Mouse (Mus musculus): ENCODE measurements at regions not wholly inside any gene's neighbourhood (a gene's known extent, or its start where the extent isn't known, plus 50 kb on each side); places are given as distances from the start of the nearest gene placed in this dataset.
A peak's percentile ranks its signal among the peaks of the same experiment; 100 is the strongest.
"Not testable (repeated sequence)": the region's sequence is repeated elsewhere in the genome, so short reads cannot be mapped to it uniquely, and the experiment has no call there.

- DNase-seq = no peak
These were observed 418.1 kb upstream of the Slc10a2 start for GRCm38 (mm10) chr8:5523281-5523680.

- no peak for DNase-seq
These were observed 390.7 kb upstream of the Slc10a2 start for GRCm38 (mm10) chr8:5495861-5496260.

- DNase-seq = no peak
These were observed 385.3 kb upstream of the Slc10a2 start for GRCm38 (mm10) chr8:5490491-5490890.

- no peak for DNase-seq
These were observed 377.8 kb upstream of the Slc10a2 start for GRCm38 (mm10) chr8:5482938-5483337.

DNA sequence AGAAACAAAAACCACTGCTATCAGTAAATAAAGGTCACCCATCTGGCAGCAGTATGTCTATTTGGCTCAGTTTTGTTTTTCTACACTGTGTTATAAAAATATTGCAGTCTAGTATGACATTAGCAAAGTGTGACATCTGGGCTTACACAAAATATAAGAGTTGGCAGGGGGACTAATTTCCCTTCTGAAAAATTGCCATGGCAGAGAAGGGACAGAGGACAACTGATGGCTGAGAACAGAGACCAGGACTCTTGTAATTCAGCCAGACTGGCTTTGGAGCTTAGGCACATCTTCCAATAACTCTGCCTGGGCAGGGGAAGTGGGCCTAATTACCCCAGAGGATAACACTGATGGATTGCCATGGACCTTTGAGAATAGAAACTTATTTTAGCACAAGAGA, 367.8 kb upstream of the Slc10a2 start:
- peak; percentile 29 to 34 for DNase-seq

- no peak for DNase-seq
These were observed 367.4 kb upstream of the Slc10a2 start for GRCm38 (mm10) chr8:5472582-5472981.

- no peak for DNase-seq
These were observed 352.5 kb upstream of the Slc10a2 start for GRCm38 (mm10) chr8:5457619-5458018.

DNA sequence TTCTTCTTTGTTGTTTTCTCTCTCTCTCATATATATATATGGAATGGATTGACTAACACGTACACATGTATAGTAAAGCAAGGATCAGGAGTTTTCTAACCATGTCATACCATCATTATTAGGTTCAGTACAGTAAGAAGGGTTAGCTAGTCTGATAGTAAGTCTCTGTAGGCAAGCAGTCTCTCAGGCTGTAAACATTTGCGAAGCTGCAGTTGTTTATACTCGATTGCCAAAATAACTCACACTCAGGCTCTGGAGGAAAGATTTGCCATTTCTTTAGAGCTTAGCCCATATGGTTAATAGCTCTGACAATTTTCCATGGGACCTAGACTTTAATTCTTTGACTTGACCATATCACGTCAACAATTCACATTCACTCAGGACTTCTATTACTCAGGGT, 348.3 kb upstream of the Slc10a2 start:
- DNase-seq = no peak

GRCm38 (mm10) chr8:5442243-5442642, 337.1 kb upstream of the Slc10a2 start:
- DNase-seq = not testable (repeated sequence)

DNA sequence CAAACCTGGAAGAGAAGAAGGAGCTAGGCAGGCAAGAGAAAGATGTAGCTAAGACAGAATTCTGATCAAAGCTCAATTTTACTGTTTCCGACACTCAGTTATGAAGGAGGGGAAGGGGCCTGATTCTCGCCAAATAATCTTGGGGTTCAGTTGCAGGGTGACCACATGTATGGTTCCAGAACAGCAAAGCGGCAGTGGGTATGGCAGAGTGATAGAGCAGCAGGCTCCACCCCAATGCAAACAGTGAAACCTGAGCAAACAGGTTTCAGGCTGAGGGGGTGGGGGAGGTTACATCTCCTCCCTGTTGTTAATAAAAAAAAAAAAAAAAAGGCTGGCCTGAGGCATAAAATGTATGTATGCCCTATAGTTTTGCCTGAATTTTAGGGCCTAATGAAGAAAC, 335.3 kb upstream of the Slc10a2 start:
- DNase-seq = not testable (repeated sequence)

GRCm38 (mm10) chr8:5439054-5439453, 333.9 kb upstream of the Slc10a2 start:
- no peak for DNase-seq

DNA sequence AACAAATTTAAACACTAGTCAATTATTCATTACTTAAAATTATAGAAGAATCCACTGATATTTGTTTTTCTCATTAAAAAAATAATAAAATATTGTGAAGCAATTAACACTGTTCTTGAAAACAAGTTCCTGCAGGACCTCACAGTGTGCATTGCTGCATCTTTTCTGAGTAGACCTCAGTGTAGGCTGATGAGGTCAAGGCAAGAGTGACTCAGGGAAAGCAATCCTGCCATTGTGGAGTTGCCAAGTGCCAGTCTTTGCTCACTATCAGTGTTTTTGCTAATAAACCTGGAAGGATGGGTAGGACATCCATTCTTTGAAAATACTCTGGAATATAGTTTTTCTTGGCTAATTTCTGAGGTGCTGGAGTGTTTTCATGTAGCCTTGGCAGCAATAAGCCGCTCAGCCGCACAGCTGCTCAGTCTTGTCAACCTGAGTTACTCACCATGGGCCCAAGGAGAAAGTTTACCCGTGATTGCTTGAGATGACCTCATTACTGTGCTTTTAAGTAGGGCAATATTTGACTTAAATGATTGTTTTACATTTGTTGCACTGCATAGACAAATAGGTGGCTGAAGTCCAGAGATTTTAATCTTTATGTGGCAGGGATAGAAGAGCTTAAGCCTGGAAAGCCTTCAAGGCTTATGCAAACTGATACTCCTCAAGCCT, 323.3 kb upstream of the Slc10a2 start:
- DNase-seq = peak; percentile 1 to 4

GRCm38 (mm10) chr8:5416841-5417240, 311.7 kb upstream of the Slc10a2 start:
- not testable (repeated sequence) for DNase-seq

DNA sequence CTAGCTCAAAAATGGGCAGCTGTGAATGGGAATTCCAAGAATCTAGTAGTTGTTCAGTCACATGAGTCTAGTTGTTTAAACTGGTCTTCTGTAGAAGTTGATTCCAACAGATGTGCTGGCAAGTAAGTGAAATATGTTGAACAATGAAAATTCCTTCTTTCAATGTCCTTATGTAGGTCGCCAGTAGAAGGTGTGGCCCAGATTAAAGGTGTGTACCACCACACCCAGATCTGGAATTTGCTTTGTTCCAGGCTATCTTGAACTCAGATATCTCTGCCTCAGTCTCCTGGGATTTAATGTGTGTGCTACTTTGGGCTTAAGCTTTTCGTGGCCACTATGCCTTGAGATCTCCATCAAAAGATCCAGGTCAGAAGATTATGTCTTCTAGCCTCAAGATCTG, 279.7 kb upstream of the Slc10a2 start:
- DNase-seq = no peak

DNA sequence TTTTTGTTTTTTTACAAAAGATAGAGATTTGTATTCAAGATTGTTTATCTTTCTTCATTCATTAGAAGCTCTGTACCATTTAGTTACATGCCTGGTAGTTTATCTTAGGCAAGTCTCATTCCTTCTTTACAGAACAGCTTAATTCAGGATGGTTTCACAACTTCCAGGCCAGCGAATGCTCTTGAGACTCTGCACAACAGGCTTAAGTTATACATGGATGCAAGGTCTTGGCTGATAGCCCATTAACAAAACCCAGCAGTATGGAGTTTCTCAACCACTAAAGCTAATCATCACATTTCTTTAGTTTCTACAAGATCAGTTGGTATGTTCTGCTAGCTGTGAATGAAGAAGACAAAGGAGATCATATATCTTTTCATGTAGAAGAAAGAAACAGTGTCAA, 272.9 kb upstream of the Slc10a2 start:
- DNase-seq = no peak

GRCm38 (mm10) chr8:5339953-5340352, 234.8 kb upstream of the Slc10a2 start:
- DNase-seq = no peak

- DNase-seq = no peak
These were observed 209.4 kb upstream of the Slc10a2 start for GRCm38 (mm10) chr8:5314594-5314993.

DNA sequence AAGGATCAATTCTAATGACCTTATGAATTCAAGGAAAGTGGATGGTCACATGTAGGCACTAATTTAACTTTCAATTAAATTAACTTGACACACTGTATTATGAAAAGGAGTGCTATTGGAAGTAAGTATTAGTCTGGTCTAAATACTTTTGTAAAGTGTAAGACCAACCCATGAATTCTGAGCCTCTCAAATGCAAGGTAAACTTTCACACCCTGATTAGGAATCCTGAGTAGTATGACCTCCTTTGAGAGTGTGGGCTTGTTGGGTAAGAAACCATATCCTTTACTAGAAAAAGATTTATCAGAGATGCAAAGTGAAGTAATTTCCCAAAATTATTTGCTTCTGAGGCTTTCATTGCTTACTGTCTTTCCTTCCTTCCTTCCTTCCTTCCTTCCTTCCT, 194.8 kb upstream of the Slc10a2 start:
- no peak for DNase-seq

- DNase-seq = peak in 1 of 2 experiments; percentile 14
These were observed 192.0 kb upstream of the Slc10a2 start for GRCm38 (mm10) chr8:5297190-5297589.

DNA sequence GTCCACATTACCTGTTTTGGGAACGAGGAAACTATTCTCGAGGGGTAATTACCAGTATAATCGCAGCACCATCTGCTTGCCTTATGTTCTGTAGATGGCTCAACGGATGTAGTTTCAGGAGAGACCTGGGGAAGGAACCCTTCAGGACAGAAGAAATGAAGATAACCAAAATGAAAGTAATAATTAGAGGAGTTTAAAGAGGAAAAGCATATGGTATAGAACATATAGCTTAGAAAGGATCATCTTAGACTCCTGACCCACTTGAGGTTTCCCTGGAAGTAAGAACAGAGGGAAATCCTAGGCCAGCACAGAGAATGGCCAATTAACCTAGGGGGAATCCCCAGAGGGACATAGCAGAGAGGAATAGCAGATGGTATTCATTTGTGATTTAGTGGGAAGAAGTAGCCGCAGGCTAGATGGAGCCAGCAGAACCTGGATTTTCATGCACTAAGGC, 180.6 kb upstream of the Slc10a2 start:
- DNase-seq = peak; percentile 75 to 76

DNA sequence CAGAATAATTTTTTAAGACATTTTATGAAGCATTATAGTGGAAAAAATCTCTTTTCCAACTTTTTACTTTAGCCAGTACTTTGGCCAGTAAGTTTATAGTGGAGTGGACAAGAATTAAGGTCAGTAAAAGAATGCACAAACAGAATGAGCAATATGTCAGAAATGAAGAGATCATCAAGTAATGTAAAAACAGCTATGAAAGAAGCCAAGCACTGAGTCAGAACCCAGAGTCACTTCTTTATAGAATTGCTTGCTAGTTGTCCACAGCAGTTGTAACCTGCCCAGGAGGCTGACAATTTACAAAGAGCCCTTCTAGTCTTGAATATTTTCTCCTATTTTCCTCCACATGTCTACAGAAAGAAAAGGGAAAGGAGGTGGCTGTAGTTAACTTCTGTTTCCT, 178.6 kb upstream of the Slc10a2 start:
- no peak for DNase-seq

DNA sequence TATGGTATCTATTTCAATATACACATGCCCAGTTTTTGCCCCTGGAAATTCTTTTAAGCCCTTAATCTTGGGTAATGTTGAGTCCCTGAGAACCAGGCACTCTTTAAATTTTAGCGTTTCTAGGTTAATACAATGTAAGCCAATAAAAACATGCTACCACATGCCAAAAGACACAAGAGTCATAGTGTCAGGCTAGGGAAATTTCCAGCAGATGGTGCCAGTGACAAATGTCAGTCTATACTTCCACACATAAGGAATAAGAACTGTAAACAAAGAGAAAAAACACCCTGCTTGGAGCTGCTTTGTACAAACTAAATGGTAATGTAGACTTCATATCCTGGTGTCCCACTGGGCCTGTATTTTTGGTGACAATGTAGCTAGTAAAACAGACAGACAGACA, 157.2 kb upstream of the Slc10a2 start:
- DNase-seq = peak in 1 of 2 experiments; percentile 2

DNA sequence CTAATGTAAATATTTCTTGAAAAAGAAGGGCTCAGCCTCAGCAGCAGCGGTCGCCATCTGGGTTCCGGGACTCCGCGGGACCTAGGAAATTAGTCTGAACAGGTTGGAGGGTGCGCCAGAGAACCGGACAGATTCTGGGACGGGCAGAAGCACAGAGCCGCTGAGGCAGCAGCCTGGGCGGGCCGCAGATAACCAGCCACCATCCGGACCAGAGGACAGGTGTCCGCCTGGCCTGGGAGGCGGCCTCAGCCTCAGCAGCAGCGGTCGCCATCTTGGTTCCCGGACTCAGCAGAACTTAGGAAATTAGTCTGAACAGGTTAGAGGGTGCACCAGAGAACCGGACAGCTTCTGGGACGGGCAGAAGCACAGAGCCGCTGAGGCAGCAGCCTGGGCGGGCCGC, 136.7 kb upstream of the Slc10a2 start:
- peak in 1 of 2 experiments; percentile 7 for DNase-seq

Data from cerebellum, postnatal 10 days (tissue).